Mouse (Mus musculus) natural killer cell, adult 2 months (primary cell): Measurements from ENCODE around the gene Ndufs6.

Experiments used
- DNase-seq, 2 experiments: peaks; one replicate each; pipeline ENCODE4 v3.0.0; 2022; ENCODE audit warnings: low spot score in 2 of 2

Gene Ndufs6

DNA sequence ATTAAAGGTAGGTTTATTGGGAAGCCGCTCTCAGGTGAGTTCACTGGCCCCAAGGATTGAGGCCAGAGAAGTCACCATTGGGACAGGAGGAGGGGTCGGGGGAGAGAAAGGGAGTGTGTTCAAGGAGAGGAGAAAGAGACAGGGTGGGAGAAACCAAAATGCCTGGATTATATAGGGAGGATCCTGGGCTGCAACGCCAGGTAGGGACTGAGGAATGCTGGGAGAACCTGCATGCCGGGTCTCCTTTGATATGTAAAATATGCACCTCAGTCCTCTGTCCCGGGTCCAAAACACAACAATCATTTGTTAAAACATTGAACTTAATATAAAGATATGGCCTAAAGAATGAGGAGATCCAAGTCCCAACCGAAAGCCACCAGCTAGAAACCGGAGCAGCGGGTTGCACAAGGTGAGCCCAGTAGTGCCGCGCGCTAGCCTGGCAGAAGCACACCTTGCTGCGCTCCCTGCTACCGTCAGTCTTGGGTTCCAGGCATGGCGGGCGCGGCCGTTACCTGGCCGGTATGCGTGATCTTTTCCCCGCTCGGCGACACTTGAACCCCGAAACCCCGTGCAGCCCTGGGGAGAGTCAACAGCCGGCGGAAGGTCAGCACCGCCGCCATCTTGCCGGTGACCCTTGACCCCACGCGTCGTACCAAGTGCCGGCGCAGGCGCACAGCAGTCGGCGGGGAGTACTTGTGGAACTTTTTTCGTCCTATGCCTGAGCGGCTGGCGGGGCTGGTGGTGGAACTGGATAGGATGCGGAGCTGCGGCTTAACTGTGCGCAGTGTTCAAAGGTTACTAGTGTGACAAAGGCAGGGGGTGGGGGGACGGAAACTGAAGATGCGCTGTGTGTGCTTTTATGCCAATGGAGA is at the start of gene Ndufs6, which contains the start of gene Mrpl36:
Gene Ndufs6, minus strand, starts transcription at position 716 of the 872 bp plus-strand sequence.
Gene Mrpl36, plus strand, starts transcription at position 687 of the 872 bp plus-strand sequence.
- peak; percentile 88 to 92 for DNase-seq

DNA sequence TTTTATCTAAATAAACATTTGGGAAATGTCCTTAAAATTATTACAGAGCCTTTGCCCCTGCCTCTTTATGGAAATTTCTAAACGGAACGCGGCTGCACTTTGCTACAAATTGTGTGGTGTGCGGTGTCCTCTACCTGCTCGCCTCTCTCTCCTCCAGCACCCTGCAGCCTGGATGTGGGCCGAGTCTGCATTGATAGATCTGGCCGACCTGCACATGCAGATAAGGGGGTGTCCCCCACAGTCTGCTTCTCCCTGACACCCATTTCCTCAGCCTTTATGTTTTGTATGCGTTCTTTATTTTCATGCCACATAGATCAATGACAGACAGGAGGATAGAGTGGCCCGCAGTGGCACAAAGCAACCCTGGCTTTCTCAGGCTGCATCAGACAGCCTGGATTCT is 49.3 kb upstream of the Ndufs6 start:
- no peak for DNase-seq

DNA sequence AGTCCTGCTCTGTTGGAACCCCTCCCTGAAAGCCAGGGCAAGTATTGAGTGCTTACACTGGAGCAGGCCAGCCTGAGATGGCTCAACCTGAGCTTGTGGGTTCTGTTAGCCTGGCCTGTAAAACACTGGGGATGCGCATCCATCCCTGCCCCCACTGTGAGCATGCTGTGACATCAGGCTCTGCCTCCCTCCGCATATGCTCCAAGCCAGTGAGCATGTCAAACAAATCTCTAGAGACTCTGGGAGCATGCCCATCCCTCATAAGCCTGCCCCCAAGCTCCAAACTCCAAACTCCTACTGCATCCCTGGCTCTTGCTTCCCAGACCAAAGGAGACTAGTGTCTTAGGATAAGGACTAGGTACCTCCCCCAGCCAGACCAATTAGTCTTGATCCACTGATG is 46.3 kb upstream of the Ndufs6 start:
- DNase-seq, result no peak

DNA sequence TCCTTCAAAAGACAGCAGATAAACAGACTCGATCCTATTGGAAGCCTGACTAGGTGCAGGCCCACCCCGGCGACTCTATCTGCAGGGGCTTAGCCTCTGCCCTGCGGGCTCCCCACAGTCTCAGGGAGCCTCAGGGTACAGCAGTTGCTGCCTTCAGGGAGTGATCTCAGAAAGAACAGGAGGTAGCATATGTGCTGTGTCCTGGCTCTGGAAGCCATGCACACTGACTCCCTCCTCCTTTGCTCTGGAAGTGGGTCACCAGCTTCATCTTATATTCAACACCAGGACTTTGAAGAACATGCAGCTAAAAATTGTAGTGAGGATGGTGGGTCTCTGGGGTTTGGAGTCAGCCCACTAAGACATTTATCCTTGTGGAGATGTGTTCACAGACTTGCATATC is 45.0 kb upstream of the Ndufs6 start:
- DNase-seq, result no peak

DNA sequence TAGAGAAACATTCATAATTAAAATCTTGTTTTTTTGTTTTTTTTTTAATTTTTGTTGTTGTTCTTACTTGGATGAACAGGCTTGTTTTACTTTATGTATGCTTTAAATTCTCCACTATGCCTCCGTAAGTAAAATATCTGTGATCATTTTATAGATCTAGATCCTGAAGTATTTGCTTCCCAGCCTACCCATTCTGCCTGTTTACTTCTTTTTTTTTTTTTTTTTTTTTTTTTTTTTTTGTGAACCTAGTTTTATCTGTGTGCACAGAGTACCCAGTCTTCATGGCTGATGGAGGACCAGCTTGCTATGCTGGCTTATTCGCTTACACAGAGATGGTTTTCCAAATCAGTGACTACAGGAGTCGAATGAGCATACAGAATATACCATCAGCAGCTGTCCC is 28.8 kb upstream of the Ndufs6 start:
- no peak for DNase-seq

DNA sequence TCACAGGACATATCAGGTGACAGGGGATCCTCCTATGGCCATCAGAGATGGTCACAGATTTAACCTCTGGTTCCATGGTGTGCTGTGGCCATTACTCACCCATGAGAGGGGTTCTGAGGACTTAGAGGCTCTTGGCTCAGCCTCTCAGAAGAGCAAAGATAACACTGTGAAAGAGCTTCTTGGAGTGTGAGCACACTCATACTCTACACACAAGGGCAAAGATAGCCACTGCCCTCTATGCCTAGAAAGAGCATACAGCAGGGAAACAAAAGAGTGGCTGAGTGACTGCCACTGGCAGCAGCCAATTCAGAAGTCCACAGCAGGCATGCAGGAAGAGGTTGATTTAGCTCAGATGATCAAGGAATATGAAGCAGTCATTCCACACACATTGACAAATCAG is 24.1 kb upstream of the Ndufs6 start:
- no peak for DNase-seq

DNA sequence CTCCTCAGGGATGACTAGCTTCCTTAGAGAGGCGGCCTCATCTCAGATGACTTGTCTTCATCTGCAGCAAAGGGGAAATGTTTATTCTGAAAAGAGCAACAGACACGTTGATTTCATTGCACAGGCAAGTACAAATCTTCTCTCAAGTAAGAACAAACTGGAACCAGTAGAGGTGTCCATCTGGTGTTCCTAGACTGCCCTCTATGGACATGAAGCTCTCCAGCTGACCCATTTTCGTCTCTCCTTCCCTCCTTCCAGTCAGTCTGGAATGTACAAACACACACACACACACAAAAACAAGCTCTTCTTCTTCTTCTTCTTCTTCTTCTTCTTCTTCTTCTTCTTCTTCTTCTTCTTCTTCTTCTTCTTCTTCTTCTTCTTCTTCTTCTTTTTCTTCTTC is 23.6 kb upstream of the Ndufs6 start:
- DNase-seq, result no peak

DNA sequence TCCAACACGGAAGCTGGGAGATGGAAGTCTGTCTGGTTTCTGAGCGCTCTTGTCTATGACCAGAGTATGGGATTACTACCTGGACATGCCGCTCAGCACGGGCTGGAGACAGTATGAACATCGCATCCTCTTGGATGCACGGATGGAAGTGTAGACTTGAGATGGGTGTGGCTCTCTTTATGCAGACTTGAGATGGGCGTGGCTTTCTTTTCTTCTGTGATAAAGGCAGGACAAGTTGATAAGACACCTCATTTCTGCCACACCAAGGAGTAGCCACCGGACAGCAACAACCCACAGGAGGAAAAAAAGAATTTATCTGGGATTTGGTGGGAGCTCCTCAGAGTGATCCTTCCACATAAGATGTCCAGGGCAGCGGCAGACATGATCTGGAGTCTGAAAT is 22.4 kb upstream of the Ndufs6 start:
- DNase-seq, result no peak

DNA sequence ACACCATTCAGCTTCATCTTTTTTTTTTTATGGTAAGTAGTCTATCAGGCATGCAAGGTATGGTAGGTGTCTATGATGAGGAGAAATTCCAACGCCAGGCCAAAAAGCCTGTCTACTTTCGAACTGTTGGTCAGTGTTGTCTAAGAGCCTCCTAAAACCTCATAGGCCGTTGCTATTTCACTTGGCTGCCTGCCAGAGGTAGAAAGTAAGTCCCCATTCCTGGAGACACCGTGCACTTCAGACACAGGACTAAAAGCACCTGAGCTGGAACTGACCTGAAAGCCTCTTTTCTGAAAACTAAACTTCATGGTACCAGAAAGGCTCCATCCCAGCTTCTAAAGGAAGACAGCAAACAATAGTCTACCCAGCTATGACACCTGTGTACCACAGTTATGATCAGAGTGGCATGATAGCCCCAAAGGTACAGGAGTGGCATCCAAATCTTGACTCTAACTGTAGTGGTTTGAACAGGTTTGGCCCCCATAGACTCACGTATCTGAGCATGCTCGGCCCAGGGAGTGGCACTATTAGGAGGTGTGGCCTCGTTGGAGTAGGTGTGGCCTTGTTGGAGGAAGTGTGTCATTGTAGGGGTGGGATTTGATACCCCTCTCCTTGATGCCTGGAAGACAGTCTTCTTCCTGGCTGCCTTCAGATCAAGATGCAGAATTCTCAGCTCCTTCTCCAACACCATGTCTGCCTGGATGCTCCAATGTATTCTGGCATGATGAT is 19.7 kb upstream of the Ndufs6 start:
- DNase-seq, result no peak

DNA sequence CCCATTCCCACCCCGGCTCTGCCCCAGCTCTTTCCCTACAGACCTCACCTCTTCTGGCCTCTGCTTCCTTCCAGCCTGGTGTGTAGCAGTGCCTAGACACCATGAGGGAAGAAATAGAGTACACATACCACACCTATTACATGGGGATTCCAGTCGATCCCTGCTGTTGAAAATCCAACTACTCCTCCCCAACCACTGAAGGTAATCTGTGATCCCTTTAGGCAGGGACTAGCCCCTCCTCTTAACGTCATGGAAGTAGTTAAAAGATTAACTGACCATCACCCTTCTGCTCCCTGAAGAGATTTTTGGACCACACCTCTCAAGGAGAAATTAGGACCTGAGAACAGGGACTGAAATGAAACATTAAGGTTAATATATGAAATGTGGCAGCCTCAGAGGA is 18.8 kb upstream of the Ndufs6 start:
- DNase-seq, result no peak

DNA sequence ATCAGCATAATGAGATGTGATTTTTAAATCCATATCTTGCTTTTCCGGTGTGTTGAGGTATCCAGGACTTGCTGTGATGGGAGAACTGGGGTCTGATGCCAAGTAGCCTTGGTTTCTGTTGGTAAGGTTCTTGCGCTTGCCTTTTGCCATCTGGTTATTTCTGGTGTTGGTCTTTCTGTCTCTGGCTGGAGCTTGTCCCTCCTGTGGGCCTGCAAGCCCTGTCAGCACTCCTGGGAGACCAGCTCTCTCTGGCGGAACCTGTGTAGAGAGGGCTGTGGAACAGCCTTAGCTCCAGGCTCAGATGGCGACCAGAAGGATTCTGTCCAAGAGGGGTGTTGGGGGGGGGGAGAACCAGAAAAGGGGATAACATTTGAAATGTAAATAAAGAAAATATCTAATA is 18.4 kb upstream of the Ndufs6 start:
- DNase-seq, result no peak

DNA sequence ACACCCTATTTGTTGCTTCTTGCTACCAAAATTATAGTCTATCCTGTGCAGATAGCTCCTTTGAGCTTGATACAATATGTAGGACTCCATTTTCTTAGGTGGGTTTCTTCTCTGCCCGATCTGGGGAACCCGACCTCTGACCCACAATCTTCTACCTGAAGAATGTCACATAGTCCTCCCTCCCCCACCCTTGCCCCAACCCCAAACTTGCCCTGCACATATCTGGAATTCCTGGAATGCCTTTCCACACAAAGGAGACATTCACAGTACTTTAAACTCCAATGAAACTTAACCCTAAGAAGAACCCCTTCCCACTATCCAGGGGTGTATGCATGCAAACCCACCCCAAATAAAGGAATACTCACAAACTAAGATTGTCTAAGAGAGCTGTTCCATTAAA is 17.8 kb upstream of the Ndufs6 start:
- no peak for DNase-seq

DNA sequence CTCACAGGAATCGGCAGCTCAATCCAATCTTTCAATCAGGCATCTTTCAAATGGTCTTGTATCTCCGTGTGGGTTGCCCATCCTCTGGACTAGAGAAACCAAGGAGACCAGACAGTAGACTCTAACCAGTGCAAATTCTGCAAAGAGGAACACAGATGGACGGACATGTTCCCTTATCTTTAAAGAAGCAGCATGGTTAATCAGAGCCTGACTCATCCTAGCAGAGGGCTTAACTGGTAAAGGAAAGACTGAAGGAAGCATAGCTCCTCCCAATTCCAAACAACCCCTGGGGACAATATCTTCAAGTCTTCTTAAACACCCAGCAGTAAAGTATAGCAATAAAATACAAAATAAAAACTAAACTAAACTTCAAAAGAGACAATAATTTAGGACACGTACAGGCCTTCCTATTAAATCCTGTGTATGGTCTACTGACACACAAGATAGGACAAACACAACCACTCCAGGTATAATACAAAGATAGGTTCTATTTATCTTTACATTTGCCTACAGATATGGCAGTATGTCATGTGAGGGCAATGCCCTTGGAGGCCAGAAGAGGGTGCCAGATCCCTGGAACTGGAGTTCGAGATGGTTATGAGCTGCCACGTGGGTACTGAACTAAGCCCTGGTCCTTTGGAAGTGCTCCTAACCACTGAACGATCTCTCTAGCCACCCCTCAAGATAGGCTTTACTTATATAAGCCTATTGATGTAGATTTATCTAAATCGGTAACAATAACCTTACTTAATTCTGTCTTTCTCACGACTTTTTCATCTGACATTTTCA is 17.0 kb upstream of the Ndufs6 start:
- no peak for DNase-seq

DNA sequence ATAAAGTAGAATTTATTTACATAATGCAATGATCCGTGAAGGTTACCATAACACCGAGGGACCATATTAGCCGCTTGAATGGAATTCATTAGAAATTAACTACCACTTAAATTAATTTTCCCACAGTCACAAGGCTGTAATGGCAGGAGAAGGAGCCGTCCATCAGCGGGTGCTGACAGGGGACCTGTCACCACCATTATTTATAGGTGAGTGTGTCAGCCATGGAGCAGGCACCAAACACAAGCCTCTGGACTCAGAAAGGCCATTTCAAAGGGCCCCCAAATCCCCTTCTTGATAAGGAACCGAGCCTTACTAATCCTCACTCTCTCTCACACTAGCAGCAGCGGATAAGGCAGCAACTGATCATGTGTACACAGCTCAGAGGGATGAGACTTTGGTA is 8.4 kb upstream of the Ndufs6 start:
- no peak for DNase-seq

DNA sequence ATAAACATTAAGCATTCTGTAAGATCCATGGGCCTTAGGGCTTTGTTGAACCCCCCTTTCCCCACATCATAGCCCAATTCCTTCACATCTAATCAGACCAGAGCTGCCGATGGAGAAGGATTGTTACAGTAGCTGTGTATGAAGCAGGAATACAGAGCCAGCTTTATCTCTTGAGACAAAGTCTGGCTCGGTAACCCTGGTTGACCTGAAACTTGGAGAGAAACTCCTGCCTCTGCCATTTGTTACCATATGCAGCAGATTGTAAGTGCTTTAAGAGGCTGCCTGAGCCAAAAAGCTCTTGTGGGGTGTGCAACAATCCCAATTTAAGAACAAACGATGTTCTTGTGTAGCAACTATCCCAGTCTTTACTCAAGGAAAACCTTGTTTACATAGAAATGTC is 3.4 kb upstream of the Ndufs6 start:
- no peak for DNase-seq

DNA sequence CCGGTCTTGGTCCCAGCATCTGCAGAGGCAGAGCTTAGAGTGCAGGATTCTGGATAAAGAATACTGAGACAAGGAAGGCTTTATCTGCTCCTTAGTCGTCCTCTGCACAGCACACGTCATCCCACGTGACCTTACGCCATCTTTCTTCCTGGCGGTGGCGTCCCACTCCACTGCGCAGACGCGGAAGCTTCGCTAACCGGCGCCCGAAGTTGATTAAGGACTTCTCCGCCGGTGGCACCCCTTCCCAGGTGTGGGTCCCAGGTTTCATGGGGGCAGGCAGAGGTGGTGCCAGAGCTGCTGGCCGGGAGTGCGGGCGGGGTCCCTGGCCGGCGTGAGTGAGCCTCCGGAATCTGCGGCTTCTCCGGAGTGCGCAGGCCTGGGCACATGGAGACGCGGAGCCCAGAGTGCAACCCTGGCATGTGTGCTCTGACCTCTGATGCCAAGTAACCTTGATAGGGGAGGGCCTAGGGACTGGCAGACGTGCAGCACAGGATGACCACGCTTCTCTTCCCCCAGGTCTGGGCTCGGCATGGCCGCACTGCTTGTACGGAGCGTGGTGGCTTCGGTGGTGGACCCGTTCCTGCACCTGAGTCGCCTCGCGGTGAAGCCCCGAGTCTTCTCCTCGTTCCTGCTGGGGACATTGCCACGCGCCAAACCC is 2.6 kb upstream of the Ndufs6 start:
- peak; percentile 72 to 79 for DNase-seq

DNA sequence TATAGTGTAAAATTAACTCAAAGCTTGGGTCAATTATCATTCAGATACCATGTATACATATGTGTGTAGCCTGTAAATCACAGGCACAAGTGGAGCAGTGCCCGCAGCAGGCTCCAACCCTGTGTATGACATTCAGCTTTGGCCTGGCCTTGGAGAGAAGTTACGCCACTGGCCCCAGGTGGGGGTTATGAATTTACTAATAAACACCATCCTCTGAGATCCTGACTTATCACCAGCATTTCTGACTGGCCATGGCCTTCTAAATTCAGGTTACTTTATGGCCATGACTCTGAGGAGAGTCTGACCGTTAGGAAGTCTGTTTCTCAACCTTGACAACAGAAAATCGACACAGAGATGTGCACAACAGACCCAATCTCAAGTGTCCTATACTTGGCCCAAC is 4.9 kb downstream of the Ndufs6 start:
- DNase-seq, result no peak

DNA sequence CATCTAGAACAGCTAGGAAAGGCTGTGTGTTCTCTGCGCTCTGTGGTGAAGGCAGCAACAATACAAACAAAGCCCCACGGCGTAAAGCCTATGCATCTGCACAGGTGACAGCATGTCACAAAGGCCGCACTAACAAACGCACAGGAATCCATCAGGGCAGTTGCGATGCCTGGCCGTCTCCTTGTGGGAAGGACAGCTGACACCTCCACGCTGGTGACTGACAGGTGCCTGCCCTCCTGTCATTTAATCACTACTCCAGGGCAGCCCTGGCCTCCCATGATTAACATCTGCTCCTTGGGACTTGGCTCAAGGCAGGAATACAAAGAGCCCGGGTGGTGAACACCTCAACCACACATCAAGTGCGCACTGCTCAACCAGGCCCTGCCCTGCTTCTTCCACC is 5.7 kb downstream of the Ndufs6 start:
- DNase-seq, result no peak

DNA sequence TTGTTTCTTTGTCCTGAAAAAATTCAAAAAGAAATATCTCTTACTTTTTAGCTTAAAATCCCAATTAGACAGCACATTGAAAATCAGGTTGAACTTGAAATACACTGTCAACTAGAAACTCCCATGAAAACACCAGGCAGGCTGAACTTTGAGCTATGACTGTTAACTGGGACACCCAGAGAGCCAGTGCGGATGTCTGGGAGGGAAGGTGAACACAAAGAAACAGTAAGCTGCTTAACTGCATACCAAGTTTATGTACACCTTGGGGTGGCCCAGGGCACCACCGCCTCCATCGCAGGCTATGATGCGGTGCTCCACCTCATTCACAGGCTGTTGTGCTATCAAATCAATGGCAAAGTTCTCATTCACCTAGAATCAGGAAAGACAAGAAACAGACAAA is 8.3 kb downstream of the Ndufs6 start:
- no peak for DNase-seq

DNA sequence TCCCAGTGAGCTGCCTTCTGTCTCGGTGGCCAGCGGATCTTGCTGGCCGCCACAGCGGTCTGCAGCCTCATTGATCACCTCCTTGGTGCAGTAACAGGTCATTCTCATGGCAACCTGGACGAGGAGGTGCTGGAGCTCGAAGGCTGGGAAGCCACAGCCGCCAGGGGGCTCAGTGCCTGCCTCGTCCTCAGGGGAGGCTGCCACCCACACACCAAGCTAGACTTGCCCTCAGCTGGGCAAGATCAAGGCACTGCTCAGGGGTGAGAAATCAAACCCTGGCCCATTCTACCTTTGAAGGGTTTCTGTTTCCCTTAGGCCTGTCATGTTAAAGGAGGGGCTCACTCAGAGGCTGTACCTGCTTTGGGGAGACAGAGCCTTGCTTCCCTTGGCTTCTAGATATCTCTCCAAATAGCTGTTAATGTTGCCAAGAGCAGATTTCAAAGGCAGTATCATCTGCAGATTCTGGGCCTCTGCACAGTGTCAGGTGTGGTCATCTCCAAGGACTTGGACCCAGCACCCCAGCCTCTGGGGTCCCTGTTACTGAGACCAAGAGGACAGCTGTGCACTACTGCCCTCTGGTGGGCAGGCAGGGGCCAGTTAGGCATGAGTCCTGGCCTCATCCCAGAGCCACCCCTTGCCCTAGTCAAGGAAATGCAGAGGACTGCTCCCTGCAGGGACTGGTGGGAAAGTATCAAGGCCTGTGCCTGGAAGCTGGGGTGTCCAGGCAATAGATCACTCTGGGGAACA is 18.0 kb downstream of the Ndufs6 start:
- peak in 1 of 2 experiments; percentile 28 for DNase-seq

DNA sequence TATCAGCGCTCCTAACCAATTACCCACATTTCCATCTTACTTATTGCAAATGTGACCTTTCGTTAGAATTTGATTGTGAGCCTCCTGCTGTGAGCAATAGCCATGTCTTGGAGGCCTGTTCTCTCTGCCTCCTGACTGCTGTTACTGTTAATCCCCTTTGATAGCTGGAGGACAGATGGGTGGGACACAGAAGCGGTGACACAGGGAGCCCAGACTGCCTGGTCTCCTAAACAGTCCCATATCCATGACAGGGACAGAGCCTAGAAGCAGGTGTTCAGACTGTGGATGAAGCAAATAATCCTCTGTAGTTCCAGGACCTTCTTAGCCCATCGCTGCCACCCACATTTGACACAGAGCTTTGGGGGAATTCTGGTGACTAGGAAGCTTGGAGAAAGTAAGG is 21.9 kb downstream of the Ndufs6 start:
- no peak for DNase-seq
